Mouse (Mus musculus): ENCODE measurements around the gene Gm49510. TPM values are rescaled to one million over a fixed set of nuclear protein-coding genes. Genes with fewer than 3 reads are reported as not detected.

Gene Gm49510
- polyA plus RNA-seq, 1 experiment = not detected

GRCm38 (mm10) chr15:78947657-78948056 lies 48.2 kb downstream of the Gm49510 start, which contains the start of gene Triobp:
Gene Triobp (plus strand): TSS chr15:78947724.
- no peak for DNase-seq (ENCODE audit: low read depth)

- DNase-seq (ENCODE audit: low read depth) = no peak
These were observed 48.8 kb downstream of the Gm49510 start for GRCm38 (mm10) chr15:78948152-78948725.

GRCm38 (mm10) chr15:78948883-78949282 lies 49.4 kb downstream of the Gm49510 start:
- no peak for DNase-seq (ENCODE audit: low read depth)

GRCm38 (mm10) chr15:78955663-78956062 lies 56.2 kb downstream of the Gm49510 start:
- no peak for DNase-seq (ENCODE audit: low read depth)

- DNase-seq (ENCODE audit: low read depth) = no peak
These were observed 56.9 kb downstream of the Gm49510 start for GRCm38 (mm10) chr15:78956351-78956750.

- DNase-seq (ENCODE audit: low read depth) = no peak
These were observed 57.6 kb downstream of the Gm49510 start for GRCm38 (mm10) chr15:78957021-78957420.

- no peak for DNase-seq (ENCODE audit: low read depth)
These were observed 60.1 kb downstream of the Gm49510 start for GRCm38 (mm10) chr15:78959537-78959936.

- no peak for DNase-seq (ENCODE audit: low read depth)
These were observed 60.6 kb downstream of the Gm49510 start for GRCm38 (mm10) chr15:78960088-78960487.

- DNase-seq (ENCODE audit: low read depth) = no peak
These were observed 63.4 kb downstream of the Gm49510 start for GRCm38 (mm10) chr15:78962885-78963284.

Other genes starting within 250 kb of the Gm49510 start
- 0.16 and 0.32 TPM in 2 replicates for gene Elfn2, start 180.9 kb upstream of the Gm49510 start, polyA plus RNA-seq (2012; rRNA removed)
- gene Mfng, start 126.2 kb upstream of the Gm49510 start, polyA plus RNA-seq (2012; rRNA removed) = 55.5 and 73.8 TPM in 2 replicates
- gene Card10, start 96.6 kb upstream of the Gm49510 start, polyA plus RNA-seq (2012; rRNA removed) = 34.4 and 42.9 TPM in 2 replicates
- 80.3 and 115 TPM in 2 replicates for gene Cdc42ep1, start 57.0 kb upstream of the Gm49510 start, polyA plus RNA-seq (2012; rRNA removed)
- 2.4 and 5.9 TPM in 2 replicates for gene Lgals2, start 44.1 kb upstream of the Gm49510 start, polyA plus RNA-seq (2012; rRNA removed)
- 69.0 and 70.0 TPM in 2 replicates for gene Gga1, start 22.5 kb upstream of the Gm49510 start, polyA plus RNA-seq (2012; rRNA removed)
- 23.4 and 24.5 TPM in 2 replicates for gene Sh3bp1, start 101 bp downstream of the Gm49510 start, polyA plus RNA-seq (2012; rRNA removed)
- 6.2 and 8.8 TPM in 2 replicates for gene Pdxp, start 14.3 kb downstream of the Gm49510 start, polyA plus RNA-seq (2012; rRNA removed)
- 1,886 and 3,971 TPM in 2 replicates for gene Lgals1, start 27.1 kb downstream of the Gm49510 start, polyA plus RNA-seq (2012; rRNA removed)
- gene Nol12, start 35.3 kb downstream of the Gm49510 start, polyA plus RNA-seq (2012; rRNA removed) = 28.1 and 30.2 TPM in 2 replicates
- gene Triobp, start 48.1 kb downstream of the Gm49510 start, polyA plus RNA-seq (2012; rRNA removed) = 57.0 and 69.1 TPM in 2 replicates
- 71.6 and 91.7 TPM in 2 replicates for gene H1f0, start 128.8 kb downstream of the Gm49510 start, polyA plus RNA-seq (2012; rRNA removed)
- 1.7 and 2.9 TPM in 2 replicates for gene Galr3, start 142.2 kb downstream of the Gm49510 start, polyA plus RNA-seq (2012; rRNA removed)
- gene Ankrd54, start 163.2 kb downstream of the Gm49510 start, polyA plus RNA-seq (2012; rRNA removed) = 58.2 and 59.8 TPM in 2 replicates
- 176 and 195 TPM in 2 replicates for gene Eif3l, start 175.5 kb downstream of the Gm49510 start, polyA plus RNA-seq (2012; rRNA removed)
- 25.2 and 28.3 TPM in 2 replicates for gene Micall1, start 209.2 kb downstream of the Gm49510 start, polyA plus RNA-seq (2012; rRNA removed)
- gene Polr2f, start 241.3 kb downstream of the Gm49510 start, polyA plus RNA-seq (2012; rRNA removed) = 41.4 and 56.3 TPM in 2 replicates
- 15.7 and 15.8 TPM in 2 replicates for gene 1700088E04Rik, start 241.6 kb downstream of the Gm49510 start, polyA plus RNA-seq (2012; rRNA removed)

Data from gonadal fat pad, adult 2 months (tissue).